Mouse (Mus musculus) hindbrain, postnatal 0 days (tissue): ENCODE measurements at regions not wholly inside any gene's neighbourhood (a gene's known extent, or its start where the extent isn't known, plus 50 kb on each side); places are given as distances from the start of the nearest gene placed in this dataset.

ENCODE experiments used
- ATAC-seq: fragments of 200-750 bp; cut with Nextera tagmentation; 2 replicates; pipeline ENCODE4 v1.8.0; 2017; ENCODE audit warnings: mild to moderate bottlenecking, moderate TSS enrichment, moderate library complexity
- DNase-seq: peaks from one replicate; pipeline ENCODE4 v3.0.0-alpha.2; 2015; ENCODE audit warnings: low spot score
- H3K27ac ChIP-seq: fragments of 300-500 bp; sonication (generic); 2 replicates; pipeline ENCODE4 v1.5.1; 2014; ENCODE audit warnings: mild to moderate bottlenecking
- H3K27me3 ChIP-seq: fragments of 300-500 bp; sonication (generic); 2 replicates; pipeline ENCODE4 v1.6.1; 2014; ENCODE audit warnings: low read length, mixed read lengths; ENCODE audit not compliant: insufficient read depth
- H3K36me3 ChIP-seq: fragments of 300-500 bp; sonication (generic); 2 replicates; pipeline ENCODE4 v1.6.1; 2014; ENCODE audit warnings: low read length, mixed read lengths; ENCODE audit not compliant: insufficient read depth
- H3K4me1 ChIP-seq: fragments of 300-500 bp; sonication (generic); 2 replicates; pipeline ENCODE4 v1.6.1; 2014; ENCODE audit warnings: antibody characterized with exemption, low read length, mixed read lengths; ENCODE audit not compliant: insufficient read depth
- H3K4me2 ChIP-seq: fragments of 300-500 bp; sonication (generic); 2 replicates; pipeline ENCODE4 v1.6.1; 2014; ENCODE audit warnings: low read depth, mild to moderate bottlenecking, low read length, moderate library complexity, mixed read lengths
- H3K4me3 ChIP-seq: fragments of 300-500 bp; sonication (generic); 2 replicates; pipeline ENCODE4 v1.5.1; 2014; ENCODE audit warnings: low read length
- H3K9ac ChIP-seq: fragments of 300-500 bp; sonication (generic); replicated peaks from 2 replicates; pipeline ENCODE4 v1.6.1; 2014; ENCODE audit warnings: mild to moderate bottlenecking, low read length, moderate library complexity, mixed read lengths
- H3K9me3 ChIP-seq: fragments of 300-500 bp; sonication (generic); 2 replicates; pipeline ENCODE4 v1.6.1; 2016; ENCODE audit warnings: low read length, mixed read lengths
- CTCF ChIP-seq: IDR thresholded peaks from 2 replicates; pipeline ENCODE4 v1.5.1; 2016; ENCODE audit warnings: antibody characterized with exemption, control low read depth, low read depth
- WGBS: fragments of 180-500 bp; shearing (Covaris S2); extraction: QIAGEN DNeasy Blood & Tissue Kit; methylation state at CpG from one replicate; pipeline ENCODE4 v1.1.7; 2014; 5-methylcytosine and 5-hydroxymethylcytosine counted together

GRCm38 (mm10) chr13:110977379-110977778 is 277.4 kb upstream of the Actbl2 start:
- Histone ChIP-seq H3K4me2 (no peak overlapping the region), H3K9me3 (no peaks in the 10 kb centered on the region), H3K27ac (no peak overlapping the region), H3K4me3 (no peak overlapping the region), H3K4me1 (no peaks in the 10 kb centered on the region), H3K27me3 (no peaks in the 10 kb centered on the region), H3K9ac (no peak overlapping the region), H3K36me3 (no peaks in the 10 kb centered on the region)
- WGBS = 81% methylated on average over 5 of the region's 5 CpGs
- DNase-seq (no peak), ATAC-seq (no peak)
- no peak for TF ChIP-seq CTCF

- H3K4me1 ChIP-seq = no peaks in the 10 kb centered on the region
Measured at GRCm38 (mm10) chr13:110978022-110978421, 276.8 kb upstream of the Actbl2 start.

GRCm38 (mm10) chr13:110990677-110991076 is 264.1 kb upstream of the Actbl2 start:
- H3K4me3 ChIP-seq = no peak overlapping the region
- H3K4me2 ChIP-seq = no peak overlapping the region
- no peak overlapping the region for H3K27ac ChIP-seq
- no peaks in the 10 kb centered on the region for H3K9me3 ChIP-seq
- no peaks in the 10 kb centered on the region for H3K4me1 ChIP-seq
- DNase-seq = no peak
- no peaks in the 10 kb centered on the region for H3K36me3 ChIP-seq
- no peak for ATAC-seq
- H3K9ac ChIP-seq = no peak overlapping the region
- TF ChIP-seq CTCF = no peak
- WGBS = 92% methylated on average over 2 of the region's 2 CpGs
- H3K27me3 ChIP-seq = no peaks in the 10 kb centered on the region

More at GRCm38 (mm10) chr13:110978022-110978421, 276.8 kb upstream of the Actbl2 start:
- Histone ChIP-seq H3K9me3 (no peaks in the 10 kb centered on the region), H3K9ac (no peak overlapping the region), H3K27me3 (no peaks in the 10 kb centered on the region), H3K4me2 (no peak overlapping the region), H3K36me3 (no peaks in the 10 kb centered on the region), H3K4me3 (no peak overlapping the region), H3K27ac (no peak overlapping the region)
- ATAC-seq = no peak
- TF ChIP-seq CTCF = no peak
- whole genome bisulfite sequencing = 89% methylated on average over 3 of the region's 3 CpGs
- DNase-seq = no peak

GRCm38 (mm10) chr13:110991121-110991520 is 263.7 kb upstream of the Actbl2 start:
- WGBS = 86% methylated on average over 2 of the region's 2 CpGs
- no peak overlapping the region for H3K4me3 ChIP-seq
- H3K9ac ChIP-seq = no peak overlapping the region
- H3K4me2 ChIP-seq = no peak overlapping the region
- no peak overlapping the region for H3K27ac ChIP-seq
- H3K4me1 ChIP-seq = no peaks in the 10 kb centered on the region
- DNase-seq (no peak), ATAC-seq (no peak)
- TF ChIP-seq CTCF = no peak
- no peaks in the 10 kb centered on the region for H3K27me3 ChIP-seq
- no peaks in the 10 kb centered on the region for H3K36me3 ChIP-seq
- no peaks in the 10 kb centered on the region for H3K9me3 ChIP-seq

- no peaks in the 10 kb centered on the region for H3K36me3 ChIP-seq
- no peaks in the 10 kb centered on the region for H3K27me3 ChIP-seq
- 85% methylated on average over 3 of the region's 3 CpGs for WGBS
- no peak overlapping the region for H3K4me3 ChIP-seq
- no peak overlapping the region for H3K9ac ChIP-seq
- no peaks in the 10 kb centered on the region for H3K4me1 ChIP-seq
- no peak overlapping the region for H3K4me2 ChIP-seq
- DNase-seq (no peak), ATAC-seq (no peak)
- no peaks in the 10 kb centered on the region for H3K9me3 ChIP-seq
- no peak overlapping the region for H3K27ac ChIP-seq
- no peak for TF ChIP-seq CTCF
Measured at GRCm38 (mm10) chr13:110994596-110994995, 260.2 kb upstream of the Actbl2 start.

GRCm38 (mm10) chr13:111002670-111003069 is 252.1 kb upstream of the Actbl2 start:
- DNase-seq (peak; percentile 39), ATAC-seq (no peak)
- WGBS = 48% methylated on average over 4 of the region's 4 CpGs
- TF ChIP-seq CTCF = no peak
- Histone ChIP-seq H3K27ac (no peak overlapping the region), H3K4me1 (no peaks in the 10 kb centered on the region), H3K36me3 (no peaks in the 10 kb centered on the region), H3K4me2 (no peak overlapping the region), H3K9ac (no peak overlapping the region), H3K27me3 (no peaks in the 10 kb centered on the region), H3K9me3 (no peaks in the 10 kb centered on the region), H3K4me3 (no peak overlapping the region)

- DNase-seq (no peak), ATAC-seq (no peak)
- no peak overlapping the region for H3K27ac ChIP-seq
- H3K36me3 ChIP-seq = no peaks in the 10 kb centered on the region
- H3K9ac ChIP-seq = no peak overlapping the region
- no peak overlapping the region for H3K4me2 ChIP-seq
- H3K9me3 ChIP-seq = no peaks in the 10 kb centered on the region
- H3K4me1 ChIP-seq = no peaks in the 10 kb centered on the region
- WGBS = 35% methylated on average over 4 of the region's 4 CpGs
- H3K27me3 ChIP-seq = no peaks in the 10 kb centered on the region
- no peak overlapping the region for H3K4me3 ChIP-seq
- no peak for TF ChIP-seq CTCF
Measured at GRCm38 (mm10) chr13:111014142-111014541, 240.7 kb upstream of the Actbl2 start.
